Comparison of ENCODE assay signal across 9 mouse cellular contexts in genomic region chr10:84968852-84969704, GRCm38 (mm10). TPM values are rescaled to one million over a fixed set of nuclear protein-coding genes. Genes with fewer than 3 reads are reported as not detected.
A peak's percentile ranks its signal among the peaks of the same experiment; 100 is the strongest.
DNase-seq lines count a peak whose midpoint lies in the region; ATAC-seq and TF ChIP-seq lines count a peak whose summit lies in the region.
"Had no signal": no experiment of that assay in that cellular context is flagged by ENCODE, and none has a peak within 500 bp of the region (broad histone marks: within the 10 kb centered on the region; RNA-seq: fewer than 3 reads in every experiment).

No protein-coding gene starts in this region.

- peak; percentile 95 for ATAC-seq in megakaryocyte progenitor cell, adult 5-6 weeks (replicated peaks; ENCODE audit: poor library complexity)

- H3K36me3 ChIP-seq in hindbrain, embryonic 10.5 days, result peaks cover 48% of the 10 kb centered on the region

- peaks cover 8% of the 10 kb centered on the region for H3K4me1 ChIP-seq in brown adipose tissue, adult 24 weeks (ENCODE audit: control insufficient read depth, insufficient read depth, insufficient read length, low read length)
- peaks cover 38% of the 10 kb centered on the region for H3K4me1 ChIP-seq in hindbrain, embryonic 10.5 days (replicated peaks)

- H3K27me3 ChIP-seq in hindbrain, embryonic 10.5 days (ENCODE audit: insufficient read depth, poor library complexity, severe bottlenecking), result no peaks in the 10 kb centered on the region
- H3K27me3 ChIP-seq: neural tube, embryonic 12.5 days had no signal

- intact Hi-C loops in gastrocnemius, adult 2 months (cut with DNase I), result loop anchor here (2.0 to 5.0 kb wide), 2 partner anchors 32 to 47 kb away; no protein-coding TSS in a partner anchor

- peak; percentile 13; the same call in 1 of the 2 replicates for TF ChIP-seq CTCF in gastrocnemius, adult 2 months (IDR thresholded peaks at IDR 0.05)

- H3K27ac ChIP-seq in gastrocnemius, adult 2 months, result peak overlapping the region; percentile 88
- H3K27ac ChIP-seq in brown adipose tissue, adult 24 weeks (replicated peaks; ENCODE audit: low read depth, low read length), result peak overlapping the region; percentile 26
- peak overlapping the region; percentile 80 for H3K27ac ChIP-seq in hindbrain, embryonic 10.5 days

- WGBS in hindbrain, embryonic 10.5 days, result 47% methylated on average over 12 of the region's 12 CpGs

- no peaks in the 10 kb centered on the region for H3K9me3 ChIP-seq in hindbrain, embryonic 10.5 days
- H3K9me3 ChIP-seq: neural tube, embryonic 12.5 days had no signal

- no peak for DNase-seq in gastrocnemius, adult 2 months
- DNase-seq in gastrocnemius, adult 8-10 months (ENCODE audit: low spot score in 2 of 2), result no peak
- DNase-seq in hindbrain, embryonic 10.5 days (ENCODE audit: low spot score), result no peak
- DNase-seq in ovary, adult 18-20 months (ENCODE audit: low spot score), result no peak
- DNase-seq in urinary bladder, postnatal 25 days (ENCODE audit: low spot score), result no peak
- no peak for DNase-seq in layer of hippocampus, adult 18-20 months (ENCODE audit: low spot score in 2 of 2)

- H3K4me3 ChIP-seq in gastrocnemius, adult 2 months, result peak overlapping the region; percentile 50
- H3K4me3 ChIP-seq in brown adipose tissue, adult 24 weeks (ENCODE audit: insufficient read depth, low read depth, low read length), result no peak overlapping the region
- H3K4me3 ChIP-seq in hindbrain, embryonic 10.5 days, result no peak overlapping the region
- H3K4me3 ChIP-seq: neural tube, embryonic 12.5 days had no signal

RNA-seq across cellular contexts. Expression of gene Ric8b, which starts 51.7 kb away (rescaled TPM):
- total RNA-seq in gastrocnemius, adult 2 months (2021), result 10 to 100 TPM; 35.5 to 54.4 TPM
- total RNA-seq in gastrocnemius, adult 8-10 months (2022), result 10 to 100 TPM; 36.0 to 50.3 (median 38.3) TPM
- 24.3 and 26.9 TPM in 2 replicates for polyA plus RNA-seq in brown adipose tissue, adult 24 weeks (2012; ENCODE audit: insufficient read depth, insufficient read length, missing spikeins)
- polyA plus RNA-seq in hindbrain, embryonic 10.5 days (2016; fragmentation: Nextera tagmentation; extraction: Ambion mirVana), result 27.4 and 29.5 TPM in 2 replicates
- total RNA-seq in megakaryocyte progenitor cell, adult 5-6 weeks (2015), result 13.9 and 15.3 TPM in 2 replicates
- 13.3 and 15.1 TPM in 2 replicates for total RNA-seq in megakaryocyte progenitor cell, adult 5-6 weeks (2017)
- 10 to 100 TPM; 44.9 to 45.8 TPM for total RNA-seq in layer of hippocampus, adult 18-20 months (2021)

Comparison
In these comparisons a context has a peak if more than half of its experiments do, and no peak if none do; other contexts are left out.
1. H3K27ac ChIP-seq: peak in every context shown above with its lines; median percentile 88 in gastrocnemius, adult 2 months; 80 in hindbrain, embryonic 10.5 days; 26 in brown adipose tissue, adult 24 weeks.